Mouse (Mus musculus): ENCODE data around the gene Ubox5. TPM values are rescaled to one million over a fixed set of nuclear protein-coding genes. Genes with fewer than 3 reads are reported as not detected.

Gene Ubox5
- polyA plus RNA-seq, 1 experiment = 5.0 TPM

DNA sequence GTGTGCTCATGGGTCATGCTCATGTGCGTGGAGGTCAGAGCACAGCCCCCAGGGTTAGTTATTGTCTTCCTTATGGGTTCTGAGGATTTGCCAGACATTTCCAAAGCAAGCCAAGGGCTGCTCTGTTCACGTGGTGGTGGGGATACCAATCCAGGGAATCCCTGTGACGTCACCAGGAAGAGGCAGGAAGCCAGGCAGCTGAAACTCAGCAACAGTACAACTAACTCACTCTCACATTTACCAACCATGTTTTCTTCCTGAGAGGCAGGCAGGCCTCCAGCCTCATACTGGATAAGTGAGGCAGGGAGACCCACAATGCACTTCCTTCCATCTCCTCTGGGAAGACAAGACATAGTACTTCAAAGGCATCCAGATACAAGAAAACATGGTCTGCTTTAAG lies 31.4 kb downstream of the Ubox5 start:
- Histone ChIP-seq H3K27ac (ENCODE audit: insufficient read depth, low read depth, low read length) (no peak overlapping the region), H3K4me3 (ENCODE audit: insufficient read depth, low read length) (no peak overlapping the region), H3K4me1 (ENCODE audit: control insufficient read depth, insufficient read depth, low read length) (0 out of 2 replicates have a peak, but pooled peaks cover 2% of the 10 kb centered on the region)
- TF ChIP-seq POLR2A (IDR thresholded peaks at IDR 0.05; ENCODE audit: borderline replicate concordance, low read depth, low read length) = no peak
- TF ChIP-seq CTCF (IDR thresholded peaks at IDR 0.05; ENCODE audit: low read depth, low read length) = no peak

DNA sequence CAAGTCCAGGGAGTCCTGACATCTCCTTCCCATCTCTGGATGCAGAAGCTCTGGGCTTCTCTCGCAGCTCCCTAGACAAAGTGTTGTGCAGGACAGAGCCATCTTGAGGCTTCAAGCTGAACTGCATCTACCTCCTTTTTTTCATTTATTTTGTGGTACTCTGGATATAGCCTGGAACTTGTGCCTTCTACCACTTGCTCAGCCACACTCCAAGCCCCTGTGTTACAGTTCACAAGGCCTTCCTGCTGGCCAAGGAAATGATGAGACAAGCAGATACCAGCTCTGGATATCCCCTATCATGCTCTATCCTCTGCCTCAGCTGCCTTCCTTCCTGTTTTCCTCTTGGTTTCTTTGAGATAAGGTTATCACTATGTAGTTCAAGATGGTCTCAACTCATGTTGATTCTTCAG lies 32.2 kb downstream of the Ubox5 start:
- Histone ChIP-seq H3K27ac (ENCODE audit: insufficient read depth, low read depth, low read length) (no peak overlapping the region), H3K4me1 (ENCODE audit: control insufficient read depth, insufficient read depth, low read length) (0 out of 2 replicates have a peak, but pooled peaks cover 2% of the 10 kb centered on the region), H3K4me3 (ENCODE audit: insufficient read depth, low read length) (no peak overlapping the region)
- TF ChIP-seq POLR2A (IDR thresholded peaks at IDR 0.05; ENCODE audit: borderline replicate concordance, low read depth, low read length) (no peak), CTCF (IDR thresholded peaks at IDR 0.05; ENCODE audit: low read depth, low read length) (peak; percentile 55)

DNA sequence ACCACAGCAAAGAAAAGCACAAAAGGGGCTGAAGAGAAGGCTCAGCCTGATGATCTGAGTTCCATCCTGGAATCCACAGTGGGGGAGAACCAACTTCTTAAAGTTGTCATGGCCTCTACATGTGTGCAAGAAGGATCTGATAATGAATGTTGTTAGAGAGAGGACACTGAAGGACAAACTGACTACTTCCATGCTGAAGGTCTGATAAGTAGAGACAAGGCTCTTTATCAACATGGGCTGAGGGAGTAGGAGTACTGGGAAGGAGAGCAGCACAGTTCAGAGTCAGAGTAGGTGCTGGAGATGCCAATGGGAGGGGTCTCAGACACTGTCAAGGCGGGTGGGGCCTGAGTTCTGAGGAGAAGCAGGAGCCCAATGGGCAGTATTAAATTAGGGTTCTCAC lies 34.2 kb downstream of the Ubox5 start:
- H3K4me3 ChIP-seq (ENCODE audit: insufficient read depth, low read length) = no peak overlapping the region
- H3K4me1 ChIP-seq (ENCODE audit: control insufficient read depth, insufficient read depth, low read length) = 0 out of 2 replicates have a peak, but pooled peaks cover 2% of the 10 kb centered on the region
- no peak overlapping the region for H3K27ac ChIP-seq (ENCODE audit: insufficient read depth, low read depth, low read length)
- TF ChIP-seq POLR2A (IDR thresholded peaks at IDR 0.05; ENCODE audit: borderline replicate concordance, low read depth, low read length) (no peak), CTCF (IDR thresholded peaks at IDR 0.05; ENCODE audit: low read depth, low read length) (no peak)

DNA sequence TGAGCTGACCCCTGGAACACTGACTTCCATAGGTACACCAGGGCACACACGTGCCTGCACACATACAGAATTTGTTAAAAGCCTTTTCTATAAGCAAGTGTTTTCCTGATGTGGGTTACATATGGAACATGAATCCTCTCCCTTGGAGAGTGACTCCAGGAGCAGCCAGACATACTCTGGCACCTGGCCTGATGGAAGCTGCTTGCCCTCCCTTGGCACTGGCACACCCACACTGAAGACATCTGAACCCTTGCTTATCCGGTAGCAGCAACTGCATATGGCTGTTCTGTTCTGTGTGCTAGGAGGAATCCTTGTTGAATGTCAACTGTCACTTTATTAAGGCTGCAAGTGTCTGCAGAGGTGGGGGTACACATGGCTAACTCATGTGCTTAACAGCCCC lies 38.8 kb downstream of the Ubox5 start:
- no peak for TF ChIP-seq POLR2A (IDR thresholded peaks at IDR 0.05; ENCODE audit: borderline replicate concordance, low read depth, low read length)
- TF ChIP-seq CTCF (IDR thresholded peaks at IDR 0.05; ENCODE audit: low read depth, low read length) = no peak
- H3K4me1 ChIP-seq (ENCODE audit: control insufficient read depth, insufficient read depth, low read length) = no peaks in the 10 kb centered on the region
- H3K4me3 ChIP-seq (ENCODE audit: insufficient read depth, low read length) = no peak overlapping the region
- H3K27ac ChIP-seq (ENCODE audit: insufficient read depth, low read depth, low read length) = no peak overlapping the region

DNA sequence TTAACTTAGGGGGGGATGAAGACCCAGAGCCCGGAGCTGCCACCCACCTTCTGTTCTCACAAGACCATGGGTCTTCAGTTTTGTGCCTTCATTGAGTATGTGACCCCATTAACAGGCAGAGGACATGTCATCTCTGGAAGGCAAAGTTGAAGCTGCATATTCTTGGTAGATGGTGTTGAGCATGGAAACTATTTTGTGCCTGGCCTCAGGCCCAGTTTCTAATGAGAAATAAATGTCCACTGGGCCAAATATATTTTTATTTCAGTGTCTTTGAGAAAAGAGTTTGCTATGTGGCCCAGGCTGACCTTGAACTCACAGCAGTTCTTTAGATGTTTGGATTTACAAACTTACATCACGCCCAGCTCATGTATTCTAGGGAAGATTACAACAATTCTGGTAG lies 40.1 kb downstream of the Ubox5 start:
- Histone ChIP-seq H3K27ac (ENCODE audit: insufficient read depth, low read depth, low read length) (no peak overlapping the region), H3K4me1 (ENCODE audit: control insufficient read depth, insufficient read depth, low read length) (no peaks in the 10 kb centered on the region), H3K4me3 (ENCODE audit: insufficient read depth, low read length) (no peak overlapping the region)
- TF ChIP-seq POLR2A (IDR thresholded peaks at IDR 0.05; ENCODE audit: borderline replicate concordance, low read depth, low read length) = no peak
- no peak for TF ChIP-seq CTCF (IDR thresholded peaks at IDR 0.05; ENCODE audit: low read depth, low read length)

DNA sequence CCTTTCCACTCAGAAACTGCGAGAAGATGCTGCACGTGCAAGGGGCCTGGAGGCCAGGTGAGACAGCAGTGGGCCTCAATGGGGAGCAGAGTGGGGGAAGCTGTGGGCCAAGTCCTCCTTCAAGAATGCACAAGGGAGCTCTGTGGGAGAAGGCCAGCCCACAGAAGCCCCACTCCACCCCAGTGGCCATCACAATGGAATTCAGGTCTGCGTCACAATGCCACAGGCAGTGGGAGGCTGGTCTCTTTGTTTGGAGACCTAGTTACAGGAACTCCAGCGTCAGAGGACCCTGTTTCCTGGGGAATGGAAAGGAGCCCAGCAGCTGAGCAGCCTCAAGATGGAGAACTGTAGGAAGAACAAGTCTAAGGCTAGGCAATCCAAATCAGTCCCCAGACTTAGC lies 40.7 kb downstream of the Ubox5 start:
- H3K4me3 ChIP-seq (ENCODE audit: insufficient read depth, low read length) = no peak overlapping the region
- TF ChIP-seq CTCF (IDR thresholded peaks at IDR 0.05; ENCODE audit: low read depth, low read length) = no peak
- TF ChIP-seq POLR2A (IDR thresholded peaks at IDR 0.05; ENCODE audit: borderline replicate concordance, low read depth, low read length) = no peak
- H3K27ac ChIP-seq (ENCODE audit: insufficient read depth, low read depth, low read length) = no peak overlapping the region
- no peaks in the 10 kb centered on the region for H3K4me1 ChIP-seq (ENCODE audit: control insufficient read depth, insufficient read depth, low read length)

DNA sequence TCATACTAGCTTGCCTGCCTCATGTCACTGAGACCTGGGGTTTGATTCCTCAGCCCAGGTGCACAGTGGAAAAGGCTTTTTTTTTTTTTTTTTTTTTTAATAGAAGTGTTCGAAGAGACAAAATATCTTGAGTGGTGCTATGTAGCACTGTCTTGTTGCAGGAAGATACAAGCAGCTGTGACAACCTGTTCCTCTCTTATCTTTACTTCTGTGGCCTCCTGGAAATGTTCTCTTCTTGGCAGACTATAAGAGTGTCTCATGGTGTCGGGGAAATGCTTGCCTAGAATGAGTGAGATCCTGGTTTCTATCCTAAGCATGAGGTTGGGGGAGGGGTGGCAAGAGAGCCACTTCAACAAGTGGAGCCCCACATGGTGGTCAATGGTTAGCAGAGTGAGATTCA lies 41.5 kb downstream of the Ubox5 start:
- peaks cover 7% of the 10 kb centered on the region for H3K4me1 ChIP-seq (ENCODE audit: control insufficient read depth, insufficient read depth, low read length)
- H3K4me3 ChIP-seq (ENCODE audit: insufficient read depth, low read length) = no peak overlapping the region
- TF ChIP-seq CTCF (IDR thresholded peaks at IDR 0.05; ENCODE audit: low read depth, low read length) (no peak), POLR2A (IDR thresholded peaks at IDR 0.05; ENCODE audit: borderline replicate concordance, low read depth, low read length) (no peak)
- H3K27ac ChIP-seq (ENCODE audit: insufficient read depth, low read depth, low read length) = no peak overlapping the region

DNA sequence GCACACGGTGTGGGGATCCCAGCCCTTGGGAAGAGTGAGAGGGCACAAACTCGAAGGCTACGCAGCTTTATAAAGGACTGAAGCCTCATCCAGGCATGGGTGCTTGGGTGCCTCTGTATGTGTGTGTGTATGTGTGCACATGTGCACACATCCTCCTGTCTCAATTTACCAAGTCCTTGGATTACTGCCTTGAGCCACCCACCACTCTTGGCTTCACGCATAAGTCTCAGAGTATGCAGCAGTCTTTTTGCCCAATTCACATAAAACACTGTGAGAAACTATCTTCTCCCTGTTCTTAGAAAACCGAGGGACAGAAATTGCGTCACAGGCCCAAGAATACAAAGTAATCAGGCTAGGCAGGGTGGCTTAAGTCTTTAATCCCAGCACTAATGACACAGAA lies 43.8 kb downstream of the Ubox5 start:
- H3K4me3 ChIP-seq (ENCODE audit: insufficient read depth, low read length) = no peak overlapping the region
- no peak overlapping the region for H3K27ac ChIP-seq (ENCODE audit: insufficient read depth, low read depth, low read length)
- no peak for TF ChIP-seq CTCF (IDR thresholded peaks at IDR 0.05; ENCODE audit: low read depth, low read length)
- TF ChIP-seq POLR2A (IDR thresholded peaks at IDR 0.05; ENCODE audit: borderline replicate concordance, low read depth, low read length) = no peak
- peaks cover 9% of the 10 kb centered on the region for H3K4me1 ChIP-seq (ENCODE audit: control insufficient read depth, insufficient read depth, low read length)

DNA sequence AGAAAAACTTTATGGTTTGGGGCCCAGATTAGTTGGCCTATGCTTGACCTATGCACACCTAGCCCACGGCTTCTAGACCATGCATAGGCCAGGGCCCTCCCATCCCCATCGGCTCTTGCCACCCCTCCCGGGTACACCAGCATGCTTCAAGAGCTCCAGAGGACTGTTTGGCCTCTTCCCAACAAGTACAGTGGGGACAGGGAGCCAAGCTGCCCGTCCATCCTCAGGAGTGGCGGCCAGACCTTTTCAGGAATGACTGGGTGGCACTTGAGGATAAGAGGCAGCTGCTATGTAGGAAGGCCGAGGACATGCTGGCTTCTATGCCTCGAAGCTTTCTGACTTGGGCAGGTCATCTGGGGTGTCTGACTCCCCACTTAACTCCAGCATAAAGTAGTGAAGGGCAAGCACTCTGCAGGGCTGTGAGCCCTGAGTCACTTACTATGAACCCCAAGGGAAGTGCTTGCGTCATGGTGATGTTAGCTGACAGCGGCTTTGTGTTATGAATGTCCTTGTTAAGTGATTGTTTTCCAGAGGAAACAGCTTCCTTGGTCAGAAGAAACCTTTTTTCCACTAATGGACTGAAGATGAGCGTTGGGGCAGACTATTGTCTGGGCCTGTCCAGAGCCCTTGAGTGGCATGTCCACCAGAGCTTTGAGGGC lies 45.8 kb downstream of the Ubox5 start:
- no peak for TF ChIP-seq CTCF (IDR thresholded peaks at IDR 0.05; ENCODE audit: low read depth, low read length)
- no peak for TF ChIP-seq POLR2A (IDR thresholded peaks at IDR 0.05; ENCODE audit: borderline replicate concordance, low read depth, low read length)
- Histone ChIP-seq H3K4me3 (ENCODE audit: insufficient read depth, low read length) (no peak overlapping the region), H3K27ac (ENCODE audit: insufficient read depth, low read depth, low read length) (no peak overlapping the region), H3K4me1 (ENCODE audit: control insufficient read depth, insufficient read depth, low read length) (peaks cover 9% of the 10 kb centered on the region)

DNA sequence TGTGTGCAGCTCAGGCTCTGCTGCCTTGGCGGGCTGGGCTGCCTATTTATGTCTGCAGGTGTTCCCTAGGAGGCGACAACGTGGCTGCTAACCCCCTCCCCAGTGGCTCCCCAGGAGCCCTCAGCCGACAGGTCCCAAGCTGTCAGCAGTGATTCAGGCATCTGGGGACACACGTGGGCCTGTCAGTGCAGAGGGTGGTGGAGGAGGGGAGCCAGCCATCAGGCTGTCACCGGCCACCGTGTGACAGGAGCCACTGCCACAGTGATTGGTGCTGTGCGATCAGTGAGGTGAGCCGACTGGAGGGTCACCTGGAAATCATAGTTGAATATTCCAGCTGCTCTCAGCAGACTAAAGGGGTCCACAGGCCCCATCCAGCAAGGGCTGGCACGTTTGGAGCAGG lies 47.3 kb downstream of the Ubox5 start, which contains the start of gene Avp:
Avp (minus strand) TSS at position 3 of the 400 bp plus-strand sequence.
- H3K4me1 ChIP-seq (ENCODE audit: control insufficient read depth, insufficient read depth, low read length) = peaks cover 9% of the 10 kb centered on the region
- H3K27ac ChIP-seq (ENCODE audit: insufficient read depth, low read depth, low read length) = no peak within 1 kb of the TSS
- no peak within 1 kb of the TSS for H3K4me3 ChIP-seq (ENCODE audit: insufficient read depth, low read length)
- TF ChIP-seq CTCF (IDR thresholded peaks at IDR 0.05; ENCODE audit: low read depth, low read length) (no peak), POLR2A (IDR thresholded peaks at IDR 0.05; ENCODE audit: borderline replicate concordance, low read depth, low read length) (no peak)

All from bone marrow macrophage, adult 2 months (primary cell).